Mouse (Mus musculus) C2C12 (cell line): Measurements from ENCODE around the gene Ccn1.

ENCODE experiments used
- CEBPB ChIP-seq: IDR thresholded peaks from one replicate; pipeline ENCODE4 v1.6.1; 2011; ENCODE audit warnings: low read depth, mild to moderate bottlenecking, control low read depth, moderate library complexity
- CTCF ChIP-seq: IDR thresholded peaks from one replicate; pipeline ENCODE4 v1.5.1; 2011; ENCODE audit not compliant: control insufficient read depth, insufficient read depth, insufficient read length
- FOSL1 ChIP-seq: IDR thresholded peaks from one replicate; pipeline ENCODE4 v1.8.0; 2011; ENCODE audit warnings: mild to moderate bottlenecking, low read length; ENCODE audit not compliant: poor library complexity, insufficient read depth, severe bottlenecking
- MAX ChIP-seq: IDR thresholded peaks from one replicate; pipeline ENCODE4 v1.6.1; 2011; ENCODE audit warnings: mild to moderate bottlenecking, control low read depth
- MYOD1 ChIP-seq: IDR thresholded peaks from one replicate; pipeline ENCODE4 v1.6.1; 2011; ENCODE audit warnings: low read depth; ENCODE audit not compliant: control insufficient read depth, insufficient read length
- MYOG ChIP-seq: IDR thresholded peaks from one replicate; pipeline ENCODE4 v1.6.1; 2011; ENCODE audit not compliant: control insufficient read depth, insufficient read length; ENCODE audit errors: extremely low read depth
- USF1 ChIP-seq: IDR thresholded peaks from one replicate; pipeline ENCODE4 v1.6.1; 2011; ENCODE audit warnings: low read depth, mild to moderate bottlenecking, control low read depth, moderate library complexity

GRCm38 (mm10) chr3:145645463-145645862 lies 4.3 kb downstream of the Ccn1 start:
- TF ChIP-seq CTCF (no peak), CEBPB (no peak), MYOG (no peak), USF1 (no peak), MAX (no peak), MYOD1 (no peak), FOSL1 (no peak)
